Mouse (Mus musculus) common myeloid progenitor, adult 5-6 weeks (primary cell): ENCODE data around the gene Fras1. TPM values are rescaled to one million over a fixed set of nuclear protein-coding genes. Genes with fewer than 3 reads are reported as not detected.

Source experiments
- ATAC-seq: replicated peaks from 2 replicates; pipeline ENCODE4 v1.8.0; 2016; ENCODE audit warnings: low read depth, mild to moderate bottlenecking, moderate TSS enrichment, inconsistent platforms; ENCODE audit not compliant: poor library complexity, severe bottlenecking
- total RNA-seq: library from RNA; stranded (forward); fragments of 200-1000, 187-1606 nt; gene quantifications from 2 replicates; pipeline ENCODE4 v1.2.3, GENCODE M21; 2017

Gene Fras1
- total RNA-seq, 1 experiment from 2014 or later = not detected

DNA sequence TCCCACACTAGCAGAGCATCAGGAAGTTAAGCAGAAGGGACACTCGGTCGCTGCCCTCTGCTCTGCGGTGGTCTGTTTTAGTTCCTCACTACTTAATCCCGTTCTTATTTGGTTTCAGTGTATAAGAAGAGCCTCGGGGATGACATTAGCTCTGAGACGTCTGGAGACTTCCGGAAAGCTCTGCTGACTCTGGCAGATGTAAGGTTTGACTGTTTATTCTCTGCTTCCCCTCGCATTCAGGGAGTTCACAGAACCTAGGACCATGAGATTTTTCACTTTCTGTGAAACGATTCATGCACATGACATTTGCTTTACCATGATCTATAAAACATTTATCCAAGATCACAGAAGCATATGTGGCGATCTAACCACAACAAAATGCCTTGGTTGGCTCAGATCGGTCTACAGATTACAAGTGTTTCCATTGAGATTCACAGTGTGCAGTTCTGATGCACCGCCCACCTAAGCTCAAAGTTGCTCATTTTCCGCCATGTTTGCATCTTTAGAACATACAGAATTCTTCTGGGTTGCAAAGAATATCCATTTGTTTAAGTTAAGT, 451.1 kb downstream of the Fras1 start:
- ATAC-seq = no peak

- ATAC-seq = no peak
Observed at GRCm38 (mm10) chr5:96827176-96827575, 453.4 kb downstream of the Fras1 start.

Other genes starting within 250 kb of the Fras1 start
- 84.6 and 130 TPM in 2 replicates for gene Cnot6l, start 209.8 kb upstream of the Fras1 start, total RNA-seq
- 47.1 and 47.7 TPM in 2 replicates for gene Mrpl1, start 164.5 kb upstream of the Fras1 start, total RNA-seq